Mouse (Mus musculus) midbrain, embryonic 15.5 days (tissue): Measurements from ENCODE around the gene Cpz. TPM values are rescaled to one million over a fixed set of nuclear protein-coding genes. Genes with fewer than 3 reads are reported as not detected.

Experiments used
- ATAC-seq: fragments of 200-750 bp; cut with Nextera tagmentation; replicated peaks from 2 replicates; pipeline ENCODE4 v1.8.0; 2017; ENCODE audit warnings: moderate TSS enrichment
- H3K27ac ChIP-seq: fragments of 300-500 bp; sonication (generic); 2 replicates; pipeline ENCODE4 v1.5.1; 2015; ENCODE audit warnings: mild to moderate bottlenecking, inconsistent platforms
- H3K27me3 ChIP-seq: fragments of 300-500 bp; sonication (generic); replicated peaks from 2 replicates; pipeline ENCODE4 v1.6.1; 2015; ENCODE audit warnings: inconsistent platforms
- H3K36me3 ChIP-seq: fragments of 300-500 bp; sonication (generic); replicated peaks from 2 replicates; pipeline ENCODE4 v1.6.1; 2015; ENCODE audit warnings: inconsistent platforms
- H3K4me1 ChIP-seq: fragments of 300-500 bp; sonication (generic); 2 replicates; pipeline ENCODE4 v1.6.1; 2015; ENCODE audit warnings: inconsistent platforms
- H3K4me2 ChIP-seq: fragments of 300-500 bp; sonication (generic); 2 replicates; pipeline ENCODE4 v1.6.1; 2015; ENCODE audit warnings: inconsistent platforms, mild to moderate bottlenecking, moderate library complexity
- H3K4me3 ChIP-seq: fragments of 300-500 bp; sonication (generic); 2 replicates; pipeline ENCODE4 v1.5.1; 2015; ENCODE audit warnings: mild to moderate bottlenecking, inconsistent platforms
- H3K9ac ChIP-seq: fragments of 300-500 bp; sonication (generic); 2 replicates; pipeline ENCODE4 v1.6.1; 2015; ENCODE audit warnings: mild to moderate bottlenecking, inconsistent platforms
- H3K9me3 ChIP-seq: fragments of 300-500 bp; sonication (generic); 2 replicates; pipeline ENCODE4 v1.6.1; 2016; ENCODE audit warnings: inconsistent platforms
- WGBS: fragments of 180-500 bp; shearing (Covaris S2); methylation state at CpG from one replicate; pipeline ENCODE4 v1.1.7; 2015; ENCODE audit warnings: mixed read lengths; 5-methylcytosine and 5-hydroxymethylcytosine counted together
- polyA plus RNA-seq: library from polyadenylated mRNA; unstranded; fragments of >200 nt; fragmentation: Nextera tagmentation; extraction: Ambion mirVana; gene quantifications from 2 replicates; pipeline ENCODE4 v1.2.1, GENCODE M21; 2015

Cpz gene
- 1.8 and 2.2 TPM in 2 replicates for polyA plus RNA-seq

GRCm38 (mm10) chr5:35525469-35526123 is at the start of gene Cpz:
Gene Cpz (minus strand): TSS chr5:35525698.
- WGBS: 2% methylated on average over 29 of the region's 29 CpGs
- no peaks in the 10 kb centered on the region for H3K9me3 ChIP-seq
- no peak within 1 kb of the TSS for H3K27ac ChIP-seq
- no peaks in the 10 kb centered on the region for H3K36me3 ChIP-seq
- peak; percentile 29; the same call in 1 of the 2 replicates for ATAC-seq
- peak within 1 kb of the TSS; percentile 6; the same call in 1 of the 2 replicates for H3K9ac ChIP-seq
- peak within 1 kb of the TSS; percentile 23 for H3K4me3 ChIP-seq
- H3K4me1 ChIP-seq: peaks cover 8% of the 10 kb centered on the region
- peak within 1 kb of the TSS; percentile 50 for H3K4me2 ChIP-seq
- H3K27me3 ChIP-seq: peaks cover 27% of the 10 kb centered on the region

DNA sequence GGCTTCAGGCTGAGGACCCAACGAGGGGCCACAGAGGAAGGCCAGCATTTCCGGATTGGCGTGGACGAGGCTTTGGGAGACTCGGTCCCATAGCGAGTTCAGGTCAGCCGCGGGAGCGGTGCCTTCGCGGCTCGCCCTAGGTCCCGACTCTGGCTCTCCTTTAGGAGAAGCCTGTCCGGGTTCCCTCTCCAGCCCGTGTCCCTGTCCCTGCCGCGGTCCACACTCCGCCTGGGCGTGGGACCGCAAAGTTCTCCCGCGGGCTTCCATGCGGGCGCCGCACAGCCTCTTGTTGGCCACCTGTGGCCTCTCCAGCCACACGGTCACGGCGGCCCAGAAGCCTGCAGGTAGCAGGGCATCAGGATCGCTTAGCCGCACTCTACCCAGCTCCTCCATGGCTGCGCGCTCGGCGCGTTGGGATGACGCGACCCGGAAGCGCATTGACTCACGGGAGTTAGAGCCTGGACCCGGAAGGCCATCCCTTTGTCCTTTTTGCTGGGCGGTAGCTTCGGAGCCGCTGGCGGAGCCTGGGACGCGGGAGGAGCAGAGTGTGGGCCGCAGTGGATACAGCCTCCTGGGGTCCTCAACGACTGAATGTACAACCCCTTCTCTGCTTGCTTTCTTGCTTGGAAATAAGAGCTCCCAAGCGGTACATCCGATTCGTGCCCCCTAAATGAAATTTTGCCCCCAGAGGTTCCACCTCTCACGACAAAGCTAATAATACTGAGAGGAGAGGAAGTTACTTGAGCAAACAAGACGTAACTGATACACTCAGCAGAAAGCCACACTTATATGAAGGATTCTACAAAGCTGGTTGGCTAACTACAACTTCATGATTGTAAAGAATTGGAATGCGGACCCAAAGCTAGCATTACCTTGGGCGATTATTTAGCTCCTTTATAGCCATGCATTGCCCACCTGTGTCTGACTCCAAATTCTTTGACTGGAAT is 49.4 kb upstream of the Cpz start, which contains the start of gene Trmt44:
Trmt44 (minus strand) TSS at position 418 of the 947 bp plus-strand sequence.
- peak; percentile 95 for ATAC-seq
- H3K4me1 ChIP-seq: peaks cover 15% of the 10 kb centered on the region
- H3K4me3 ChIP-seq: peak within 1 kb of the TSS; percentile 83
- peaks cover 2% of the 10 kb centered on the region; the same call in 1 of the 2 replicates for H3K27me3 ChIP-seq
- peak within 1 kb of the TSS; percentile 88 for H3K4me2 ChIP-seq
- H3K9me3 ChIP-seq: no peaks in the 10 kb centered on the region
- peak within 1 kb of the TSS; percentile 76 for H3K9ac ChIP-seq
- H3K27ac ChIP-seq: peak within 1 kb of the TSS; percentile 87
- peaks cover 19% of the 10 kb centered on the region; the same call in 1 of the 2 replicates for H3K36me3 ChIP-seq
- 4% methylated on average over 56 of the region's 56 CpGs for WGBS

- H3K27me3 ChIP-seq: no peaks in the 10 kb centered on the region
- no peak overlapping the region for H3K4me2 ChIP-seq
- peaks cover 24% of the 10 kb centered on the region for H3K36me3 ChIP-seq
- WGBS: 91% methylated on average over 6 of the region's 6 CpGs
- H3K4me3 ChIP-seq: no peak overlapping the region
- H3K27ac ChIP-seq: no peak overlapping the region
- no peak overlapping the region for H3K9ac ChIP-seq
- peaks cover 15% of the 10 kb centered on the region for H3K4me1 ChIP-seq
- H3K9me3 ChIP-seq: no peaks in the 10 kb centered on the region
- no peak for ATAC-seq
Observed at GRCm38 (mm10) chr5:35571546-35571945, 46.0 kb upstream of the Cpz start.

DNA sequence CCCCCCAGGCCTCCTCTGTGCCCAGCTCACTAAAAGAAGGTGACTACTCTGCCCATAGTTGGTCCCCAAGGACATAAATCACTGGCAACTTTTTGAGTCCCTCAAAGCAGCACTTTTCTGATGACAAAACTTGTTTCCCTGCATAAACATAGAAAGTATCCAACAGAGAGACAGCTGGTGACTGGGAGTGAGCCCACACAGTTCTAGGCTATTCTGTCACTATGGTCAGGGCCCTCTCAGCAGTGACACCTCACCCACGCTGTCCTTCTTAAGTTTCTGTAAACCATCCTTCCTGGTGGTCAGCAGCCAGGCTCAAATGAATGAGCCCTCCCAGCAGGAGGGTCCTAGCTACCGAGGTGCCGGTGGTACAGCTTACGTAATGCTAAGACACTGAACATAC is 41.1 kb upstream of the Cpz start:
- 88% methylated on average over 4 of the region's 4 CpGs for WGBS

DNA sequence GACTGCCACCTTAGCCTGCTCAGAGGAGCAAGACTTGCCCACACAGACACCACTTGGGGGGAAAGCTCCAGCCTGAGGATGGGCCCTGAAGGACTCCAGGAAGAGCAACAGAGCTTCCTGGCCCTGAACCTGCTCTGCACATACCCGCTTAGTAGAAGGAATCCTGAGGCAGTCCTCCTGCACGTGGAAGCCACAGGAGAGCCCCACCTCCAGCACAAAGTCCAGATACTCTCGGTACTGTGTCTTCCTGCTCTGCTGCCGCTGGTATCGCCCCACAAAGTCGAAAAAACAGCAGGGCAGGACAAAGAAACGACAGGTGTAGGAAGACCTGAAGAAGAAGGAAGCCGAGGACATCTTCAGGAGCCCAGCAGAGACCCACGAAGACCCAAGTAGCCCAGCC is 39.7 kb upstream of the Cpz start:
- H3K4me2 ChIP-seq: no peak overlapping the region
- peaks cover 36% of the 10 kb centered on the region for H3K36me3 ChIP-seq
- H3K9me3 ChIP-seq: no peaks in the 10 kb centered on the region
- 92% methylated on average over 9 of the region's 9 CpGs for WGBS
- H3K4me1 ChIP-seq: no peaks in the 10 kb centered on the region
- no peak for ATAC-seq
- H3K4me3 ChIP-seq: no peak overlapping the region
- H3K9ac ChIP-seq: no peak overlapping the region
- H3K27ac ChIP-seq: no peak overlapping the region
- H3K27me3 ChIP-seq: no peaks in the 10 kb centered on the region

More for the DNA sequence above, 41.1 kb upstream of the Cpz start:
- H3K27ac ChIP-seq: no peak overlapping the region
- no peak overlapping the region for H3K4me3 ChIP-seq
- H3K9ac ChIP-seq: no peak overlapping the region
- H3K4me2 ChIP-seq: no peak overlapping the region
- peaks cover 39% of the 10 kb centered on the region for H3K36me3 ChIP-seq
- ATAC-seq: no peak
- no peaks in the 10 kb centered on the region for H3K4me1 ChIP-seq
- H3K9me3 ChIP-seq: no peaks in the 10 kb centered on the region
- H3K27me3 ChIP-seq: no peaks in the 10 kb centered on the region

DNA sequence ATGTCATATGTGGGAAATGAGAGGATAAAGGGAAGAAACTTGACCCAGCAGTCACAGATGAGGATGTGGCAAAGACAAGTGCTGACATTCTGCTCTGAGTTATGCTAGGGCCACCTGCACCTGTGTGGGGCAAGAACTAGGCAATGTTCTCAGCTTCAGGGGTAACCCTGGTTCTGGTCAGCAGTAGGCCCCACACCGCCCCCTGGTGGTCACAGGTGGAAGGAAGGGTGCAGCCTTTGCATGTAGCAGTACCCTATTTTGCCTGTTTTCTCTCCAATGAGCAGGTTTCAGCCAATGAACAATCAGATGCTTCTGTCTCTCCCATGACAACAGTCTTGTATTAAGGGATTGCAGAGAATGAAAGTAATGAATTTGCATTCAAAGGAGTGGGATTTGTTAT is 38.0 kb upstream of the Cpz start:
- no peaks in the 10 kb centered on the region for H3K4me1 ChIP-seq
- no peak; the same call in 1 of the 2 replicates for ATAC-seq
- peaks cover 31% of the 10 kb centered on the region for H3K36me3 ChIP-seq
- no peak overlapping the region for H3K4me3 ChIP-seq
- H3K9me3 ChIP-seq: no peaks in the 10 kb centered on the region
- no peaks in the 10 kb centered on the region for H3K27me3 ChIP-seq
- 0% methylated on average over 1 of the region's 1 CpGs for WGBS
- H3K27ac ChIP-seq: no peak overlapping the region
- no peak overlapping the region for H3K9ac ChIP-seq
- no peak overlapping the region for H3K4me2 ChIP-seq

DNA sequence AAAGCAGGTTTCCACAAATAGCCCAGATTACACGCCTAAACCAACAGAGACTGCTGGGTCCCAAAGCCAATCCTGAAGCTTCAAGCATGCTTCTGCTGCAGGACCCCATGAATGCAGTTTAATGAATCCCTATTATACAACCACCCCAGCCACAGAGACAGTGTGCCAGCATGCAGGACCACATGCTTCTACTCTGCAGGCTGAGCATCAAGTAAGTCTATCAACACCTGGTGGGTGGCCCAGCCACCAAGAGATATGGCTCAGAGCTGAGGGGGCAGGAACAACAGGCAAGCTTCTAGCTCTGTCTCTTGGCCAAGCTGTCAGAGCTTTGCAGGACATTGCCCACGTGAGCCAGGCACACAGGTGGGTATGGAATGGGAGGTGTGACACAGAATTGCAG is 37.1 kb upstream of the Cpz start:
- H3K36me3 ChIP-seq: peaks cover 31% of the 10 kb centered on the region

GRCm38 (mm10) chr5:35559447-35559846 is 33.9 kb upstream of the Cpz start:
- no peaks in the 10 kb centered on the region for H3K4me1 ChIP-seq
- H3K36me3 ChIP-seq: peaks cover 28% of the 10 kb centered on the region

More for the DNA sequence above, 37.1 kb upstream of the Cpz start:
- Histone ChIP-seq H3K4me1 (no peaks in the 10 kb centered on the region), H3K27me3 (no peaks in the 10 kb centered on the region), H3K9me3 (no peaks in the 10 kb centered on the region), H3K27ac (no peak overlapping the region), H3K9ac (no peak overlapping the region), H3K4me2 (no peak overlapping the region), H3K4me3 (no peak overlapping the region)
- WGBS: 90% methylated on average over 2 of the region's 2 CpGs
- no peak for ATAC-seq

DNA sequence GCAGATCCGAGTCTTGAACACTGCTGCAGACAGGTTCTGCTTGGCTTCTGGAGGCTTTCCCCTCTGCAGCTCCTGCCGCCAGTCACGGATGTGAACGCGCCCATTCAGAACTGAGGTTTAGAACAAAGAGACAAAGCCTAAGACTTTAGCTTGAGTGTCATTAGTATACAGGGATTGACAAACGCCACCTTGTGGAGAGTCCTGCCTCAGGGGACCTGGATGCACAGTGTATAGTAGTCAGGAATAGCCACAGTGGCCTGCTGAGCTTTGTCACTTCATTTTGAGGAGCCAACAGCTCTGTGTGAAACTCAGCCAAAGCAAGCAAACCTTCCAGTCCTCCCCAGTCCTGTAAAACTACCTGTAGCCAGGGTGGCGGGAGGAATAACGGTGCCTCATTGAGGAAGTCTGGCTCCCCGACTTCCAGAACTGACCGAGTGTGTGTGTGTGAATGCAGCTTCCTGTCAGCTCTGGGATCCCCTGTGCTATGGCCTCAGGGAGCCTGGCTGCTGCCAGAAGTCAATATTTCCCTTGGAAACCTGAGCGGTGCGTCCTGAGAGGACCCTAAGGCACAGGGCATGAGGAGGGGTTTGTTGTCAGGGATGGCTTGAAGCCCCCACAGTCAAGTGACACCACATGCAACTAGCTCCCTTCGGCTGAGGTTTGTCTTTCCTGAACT is 32.6 kb upstream of the Cpz start:
- peaks cover 16% of the 10 kb centered on the region; the same call in 1 of the 2 replicates for H3K36me3 ChIP-seq
- H3K9ac ChIP-seq: no peak overlapping the region
- H3K4me3 ChIP-seq: no peak overlapping the region
- H3K4me1 ChIP-seq: no peaks in the 10 kb centered on the region
- 62% methylated on average over 13 of the region's 13 CpGs for WGBS
- H3K9me3 ChIP-seq: no peaks in the 10 kb centered on the region
- no peak for ATAC-seq
- no peak overlapping the region for H3K4me2 ChIP-seq
- no peaks in the 10 kb centered on the region for H3K27me3 ChIP-seq
- H3K27ac ChIP-seq: no peak overlapping the region

More at GRCm38 (mm10) chr5:35559447-35559846, 33.9 kb upstream of the Cpz start:
- Histone ChIP-seq H3K27ac (no peak overlapping the region), H3K4me3 (no peak overlapping the region), H3K27me3 (no peaks in the 10 kb centered on the region), H3K9ac (no peak overlapping the region), H3K4me2 (no peak overlapping the region), H3K9me3 (no peaks in the 10 kb centered on the region)
- WGBS: 80% methylated on average over 8 of the region's 8 CpGs
- no peak for ATAC-seq

DNA sequence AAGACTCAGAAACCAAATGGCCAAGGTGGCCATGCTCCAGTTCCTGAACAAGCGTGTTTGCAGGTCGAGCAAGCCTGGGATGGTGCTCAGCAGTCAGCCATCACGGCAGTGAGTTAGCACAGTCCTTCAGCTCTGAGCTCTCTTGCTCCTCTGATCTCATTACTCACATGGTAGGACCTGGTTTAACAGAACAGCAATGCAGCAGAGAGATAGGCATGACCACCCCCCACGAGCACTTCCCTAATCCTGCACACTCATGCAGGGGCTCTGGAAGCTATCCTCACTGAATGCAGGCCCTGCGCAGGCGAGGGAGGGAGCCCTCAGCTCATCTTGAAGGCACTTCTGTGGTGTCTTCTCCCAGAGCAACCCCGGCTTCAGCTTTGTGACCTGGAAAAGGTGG is 30.9 kb upstream of the Cpz start:
- Histone ChIP-seq H3K9ac (no peak overlapping the region), H3K4me2 (no peak overlapping the region), H3K9me3 (no peaks in the 10 kb centered on the region), H3K4me1 (no peaks in the 10 kb centered on the region), H3K27me3 (no peaks in the 10 kb centered on the region), H3K36me3 (peaks cover 7% of the 10 kb centered on the region; the same call in 1 of the 2 replicates), H3K27ac (no peak overlapping the region), H3K4me3 (no peak overlapping the region)
- ATAC-seq: no peak
- 88% methylated on average over 7 of the region's 7 CpGs for WGBS

GRCm38 (mm10) chr5:35552838-35553539 is 27.5 kb upstream of the Cpz start:
- no peaks in the 10 kb centered on the region for H3K9me3 ChIP-seq
- no peaks in the 10 kb centered on the region for H3K27me3 ChIP-seq
- H3K4me2 ChIP-seq: no peak overlapping the region
- H3K9ac ChIP-seq: no peak overlapping the region
- ATAC-seq: no peak
- H3K27ac ChIP-seq: no peak overlapping the region
- 77% methylated on average over 4 of the region's 4 CpGs for WGBS
- H3K4me1 ChIP-seq: no peaks in the 10 kb centered on the region
- H3K36me3 ChIP-seq: peaks cover 3% of the 10 kb centered on the region; the same call in 1 of the 2 replicates
- H3K4me3 ChIP-seq: no peak overlapping the region
